Mouse (Mus musculus) heart, embryonic 11.5 days (tissue): ENCODE data around the gene Zfp988. TPM values are rescaled to one million over a fixed set of nuclear protein-coding genes. Genes with fewer than 3 reads are reported as not detected.
"Not testable (repeated sequence)": the region's sequence is repeated elsewhere in the genome, so short reads cannot be mapped to it uniquely, and the experiment has no call there.

Source experiments
- ATAC-seq: fragments of 200-750 bp; cut with Nextera tagmentation; replicated peaks from 2 replicates; pipeline ENCODE4 v1.8.0; 2017; ENCODE audit warnings: moderate library complexity; ENCODE audit not compliant: insufficient number of reproducible peaks, low FRiP score, low TSS enrichment
- H3K27ac ChIP-seq: fragments of 300-500 bp; sonication (generic); 2 replicates; pipeline ENCODE4 v1.5.1; 2014; ENCODE audit warnings: mild to moderate bottlenecking, low read depth, low read length
- H3K27me3 ChIP-seq: fragments of 300-500 bp; sonication (generic); 2 replicates; pipeline ENCODE4 v1.6.1; 2014; ENCODE audit warnings: mild to moderate bottlenecking, low read length, mixed read lengths; ENCODE audit not compliant: control insufficient read depth, insufficient read depth
- H3K36me3 ChIP-seq: fragments of 300-500 bp; sonication (generic); 2 replicates; pipeline ENCODE4 v1.6.1; 2014; ENCODE audit warnings: mild to moderate bottlenecking, low read length, moderate library complexity, mixed read lengths; ENCODE audit not compliant: control insufficient read depth, insufficient read depth
- H3K4me1 ChIP-seq: fragments of 300-500 bp; sonication (generic); 2 replicates; pipeline ENCODE4 v1.6.1; 2014; ENCODE audit warnings: low read length; ENCODE audit not compliant: control insufficient read depth, insufficient read depth
- H3K4me2 ChIP-seq: fragments of 300-500 bp; sonication (generic); 2 replicates; pipeline ENCODE4 v1.6.1; 2014; ENCODE audit warnings: mild to moderate bottlenecking, moderate library complexity
- H3K4me3 ChIP-seq: fragments of 300-500 bp; sonication (generic); 2 replicates; pipeline ENCODE4 v1.5.1; 2014; ENCODE audit warnings: low read depth, low read length
- H3K9ac ChIP-seq: fragments of 300-500 bp; sonication (generic); 2 replicates; pipeline ENCODE4 v1.6.1; 2014; ENCODE audit warnings: mild to moderate bottlenecking, low read depth, low read length, moderate library complexity
- H3K9me3 ChIP-seq: fragments of 300-500 bp; sonication (generic); replicated peaks from 2 replicates; pipeline ENCODE4 v1.6.1; 2016; ENCODE audit warnings: low read length; ENCODE audit not compliant: control insufficient read depth
- WGBS: fragments of 180-500 bp; shearing (Covaris S2); extraction: QIAGEN DNeasy Blood & Tissue Kit; methylation state at CpG from one replicate; pipeline ENCODE4 v1.1.7; 2014; ENCODE audit not compliant: insufficient replicate concordance; 5-methylcytosine and 5-hydroxymethylcytosine counted together
- polyA plus RNA-seq: library from polyadenylated mRNA; unstranded; fragments of >200 nt; fragmentation: Nextera tagmentation; extraction: Ambion mirVana; gene quantifications from 2 replicates; pipeline ENCODE4 v1.2.1, GENCODE M21; 2014

Gene Zfp988
- polyA plus RNA-seq, 1 experiment from 2014 or later: 0.11 TPM

DNA sequence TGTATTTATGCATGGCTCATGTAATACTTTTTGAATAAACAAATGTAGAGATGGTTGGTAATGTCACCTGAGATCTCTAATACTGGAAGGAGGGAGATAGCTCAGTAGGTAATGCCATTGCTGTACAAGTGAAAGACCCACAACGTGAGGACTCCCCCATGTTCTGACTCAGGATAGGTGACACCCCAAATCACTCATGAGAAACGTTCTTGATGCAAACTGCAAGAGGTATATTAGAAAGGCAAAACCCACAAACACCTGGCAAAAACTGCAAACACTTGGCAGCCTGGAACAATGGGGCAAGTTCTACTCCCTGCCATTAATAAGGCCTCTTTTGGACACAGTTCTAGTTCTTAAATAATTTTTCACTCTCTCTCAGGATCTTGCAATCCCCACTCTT is 42.9 kb downstream of the Zfp988 start:
- not testable (repeated sequence) for H3K9ac ChIP-seq, H3K4me2 ChIP-seq, H3K4me1 ChIP-seq, H3K27ac ChIP-seq, H3K27me3 ChIP-seq, ATAC-seq, H3K36me3 ChIP-seq, H3K4me3 ChIP-seq
- H3K9me3 ChIP-seq: peaks cover 40% of the 10 kb centered on the region
- WGBS: 74% methylated on average over 2 of the region's 2 CpGs

DNA sequence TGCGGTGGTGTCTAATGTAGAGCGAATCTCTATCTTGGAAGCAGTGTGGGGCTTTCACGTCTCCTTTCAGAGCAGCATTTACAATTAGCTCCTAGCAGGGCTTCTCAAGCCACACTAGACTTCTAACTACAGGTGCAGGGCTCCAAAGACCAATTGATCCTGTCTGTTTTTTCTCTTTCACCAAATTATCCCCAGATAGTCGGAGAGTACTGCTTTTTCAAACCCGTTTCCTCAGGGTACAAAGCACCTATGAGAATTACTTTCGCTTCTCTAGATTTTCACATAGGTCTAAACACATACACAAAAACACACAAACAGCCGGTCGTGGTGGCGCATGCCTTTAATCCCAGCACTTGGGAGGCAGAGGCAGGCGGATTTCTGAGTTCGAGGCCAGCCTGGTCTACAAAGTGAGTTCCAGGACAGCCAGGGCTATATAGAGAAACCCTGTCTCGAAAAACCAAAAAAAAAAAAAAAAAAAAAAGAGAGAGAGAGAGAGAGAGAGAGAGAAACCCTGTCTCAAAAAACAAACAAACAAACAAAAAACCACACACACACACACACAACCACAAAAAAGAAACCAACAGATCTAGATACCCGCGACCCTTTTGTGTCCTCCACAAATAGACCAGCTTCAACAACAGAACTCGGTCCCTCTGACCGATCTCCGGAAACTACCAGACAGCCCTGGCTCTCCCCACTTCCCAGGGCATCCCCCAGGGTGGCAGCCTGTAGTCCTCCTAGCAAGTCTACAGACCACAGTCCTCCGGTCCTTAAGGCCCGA is 43.6 kb downstream of the Zfp988 start:
- H3K36me3 ChIP-seq, ATAC-seq, H3K4me2 ChIP-seq, H3K27me3 ChIP-seq, H3K9ac ChIP-seq, H3K4me1 ChIP-seq, H3K27ac ChIP-seq, H3K4me3 ChIP-seq: not testable (repeated sequence)
- H3K9me3 ChIP-seq: peaks cover 35% of the 10 kb centered on the region
- 85% methylated on average over 18 of the region's 19 CpGs for WGBS

DNA sequence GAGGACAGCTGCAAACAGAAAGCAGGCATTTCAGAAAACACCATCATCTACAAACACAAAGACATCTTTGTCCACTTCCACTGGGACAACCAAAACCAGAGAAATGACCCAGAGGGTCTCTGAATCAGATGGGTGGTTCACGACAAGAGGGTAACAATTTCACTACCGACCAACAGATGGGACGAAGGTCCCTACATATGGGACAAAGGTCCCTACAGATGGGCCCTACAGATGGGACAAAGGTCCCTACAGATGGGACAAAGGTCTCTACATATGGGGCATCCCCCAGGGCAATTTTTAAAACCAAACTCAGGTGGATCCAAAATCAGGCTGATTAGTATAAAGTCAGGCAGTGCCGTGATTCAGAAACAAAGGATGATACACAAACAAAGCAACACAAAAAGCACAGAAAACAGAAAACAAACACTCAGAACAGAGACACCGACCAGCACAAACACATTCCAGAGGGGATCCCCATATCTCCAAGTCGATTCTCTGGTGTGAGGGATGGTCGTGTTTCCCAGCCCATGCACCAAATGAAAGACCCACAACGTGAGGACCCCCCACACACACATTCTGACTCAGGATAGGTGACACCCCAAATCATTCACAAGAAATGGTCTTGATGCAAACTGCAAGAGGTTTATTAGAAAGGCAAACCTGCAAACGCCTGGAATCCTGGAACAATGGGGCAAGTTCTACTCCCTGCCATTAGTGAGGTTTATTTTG is 44.4 kb downstream of the Zfp988 start:
- H3K4me3 ChIP-seq, H3K36me3 ChIP-seq, H3K27ac ChIP-seq, ATAC-seq, H3K4me1 ChIP-seq, H3K9ac ChIP-seq, H3K4me2 ChIP-seq, H3K27me3 ChIP-seq: not testable (repeated sequence)
- peaks cover 35% of the 10 kb centered on the region for H3K9me3 ChIP-seq
- 75% methylated on average over 9 of the region's 9 CpGs for WGBS

DNA sequence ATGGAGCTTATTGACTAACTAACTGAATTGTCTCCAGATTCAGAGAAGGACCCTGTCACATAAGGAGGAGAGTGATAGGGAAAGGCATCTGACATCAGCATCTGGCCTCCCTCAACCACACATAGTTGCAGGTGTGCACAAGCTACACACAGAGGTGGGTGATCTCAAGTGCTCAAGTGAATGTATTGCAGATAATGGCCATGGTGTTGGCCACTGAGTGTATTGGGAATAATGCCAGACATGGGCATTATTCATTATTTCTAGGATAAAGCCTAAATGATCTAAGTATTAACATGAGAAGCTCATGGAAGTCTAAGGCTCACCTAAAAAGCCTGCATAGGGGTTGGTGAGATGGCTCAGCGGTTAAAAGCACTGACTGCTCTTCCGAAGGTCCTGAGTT is 45.1 kb downstream of the Zfp988 start:
- not testable (repeated sequence) for H3K27ac ChIP-seq, H3K4me2 ChIP-seq, H3K4me1 ChIP-seq, H3K9ac ChIP-seq, H3K36me3 ChIP-seq, H3K4me3 ChIP-seq, H3K27me3 ChIP-seq
- H3K9me3 ChIP-seq: peaks cover 35% of the 10 kb centered on the region
- 76% methylated on average over 2 of the region's 2 CpGs for WGBS
- ATAC-seq: peak; percentile 61; the same call in 1 of the 2 replicates

DNA sequence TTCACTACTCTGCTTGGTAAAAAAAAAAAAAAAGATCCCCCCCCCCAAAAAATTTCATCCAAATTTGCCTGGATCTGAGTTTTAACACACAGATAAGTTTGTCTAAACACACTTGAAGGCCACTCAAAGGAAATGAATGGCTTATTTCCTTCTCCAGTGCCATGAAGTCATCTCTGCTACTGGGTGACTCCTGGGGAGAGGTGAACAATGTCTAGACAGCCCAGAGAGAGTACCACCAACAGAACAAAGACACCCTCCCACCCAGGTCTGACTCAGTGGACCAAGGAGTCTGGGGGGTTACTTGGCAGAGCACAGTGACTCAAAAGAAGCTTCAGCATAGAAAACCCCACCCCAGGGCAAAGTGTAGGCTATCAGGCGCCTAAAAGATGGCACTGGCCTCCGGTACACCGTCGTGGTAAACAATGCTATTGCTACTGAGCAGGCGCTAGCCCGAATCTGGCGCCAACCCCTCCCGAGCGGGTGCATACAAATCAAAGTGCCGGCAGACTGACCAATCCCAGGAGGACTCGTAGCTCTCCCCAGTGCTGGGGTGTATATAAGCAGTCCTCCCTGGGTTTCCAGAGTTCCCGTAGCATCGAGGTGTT is 46.0 kb downstream of the Zfp988 start:
- WGBS: 74% methylated on average over 9 of the region's 13 CpGs
- H3K27me3 ChIP-seq, H3K4me2 ChIP-seq, H3K27ac ChIP-seq, H3K9ac ChIP-seq, H3K36me3 ChIP-seq, H3K4me1 ChIP-seq, ATAC-seq, H3K4me3 ChIP-seq: not testable (repeated sequence)
- peaks cover 32% of the 10 kb centered on the region for H3K9me3 ChIP-seq

DNA sequence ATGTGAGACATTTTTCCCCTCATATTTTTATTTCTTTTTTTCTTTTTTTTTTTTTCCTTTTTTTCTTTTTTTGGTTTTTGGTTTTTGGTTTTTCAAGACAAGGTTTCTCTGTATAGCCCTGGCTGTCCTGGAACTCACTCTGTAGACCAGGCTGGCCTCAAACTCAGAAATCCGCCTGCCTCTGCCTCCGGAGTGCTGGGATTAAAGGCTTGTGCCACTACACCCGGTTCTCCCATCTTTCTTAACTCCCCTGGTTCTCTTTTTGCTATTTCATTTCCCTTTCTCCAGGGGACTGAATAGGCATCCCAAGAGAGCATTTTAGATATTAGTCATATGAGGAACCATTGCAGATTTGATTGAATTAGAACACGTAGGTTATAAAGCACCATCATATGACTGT is 48.2 kb downstream of the Zfp988 start:
- H3K9me3 ChIP-seq: peaks cover 25% of the 10 kb centered on the region
- not testable (repeated sequence) for H3K27me3 ChIP-seq, ATAC-seq, H3K4me1 ChIP-seq, H3K4me2 ChIP-seq, H3K27ac ChIP-seq, H3K4me3 ChIP-seq, H3K36me3 ChIP-seq, H3K9ac ChIP-seq
- 71% methylated on average over 4 of the region's 4 CpGs for WGBS

DNA sequence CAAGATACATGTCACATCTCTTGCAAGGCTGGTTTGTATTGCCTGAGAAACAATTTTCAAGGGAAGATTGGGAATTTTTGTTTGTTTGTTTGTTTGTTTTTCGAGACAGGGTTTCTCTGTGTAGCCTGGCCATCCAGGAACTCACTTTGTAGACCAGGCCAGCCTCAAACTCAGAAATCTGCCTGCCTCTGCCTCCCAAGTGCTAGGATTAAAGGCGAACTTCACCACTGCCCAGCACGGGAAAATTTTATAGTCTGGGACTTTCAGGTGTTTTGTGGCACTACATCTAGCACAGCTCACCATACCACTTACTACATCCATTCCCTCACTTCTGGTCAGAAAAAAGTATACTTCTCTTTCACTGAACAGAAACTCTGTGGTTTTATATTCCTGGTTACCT is 50.6 kb downstream of the Zfp988 start:
- not testable (repeated sequence) for H3K36me3 ChIP-seq, H3K9me3 ChIP-seq, H3K4me3 ChIP-seq, H3K4me1 ChIP-seq, H3K27me3 ChIP-seq, H3K27ac ChIP-seq, H3K9ac ChIP-seq, H3K4me2 ChIP-seq
- peak; percentile 49; the same call in 1 of the 2 replicates for ATAC-seq
- WGBS: no CpG with 5 or more reads among the region's 3 CpGs

DNA sequence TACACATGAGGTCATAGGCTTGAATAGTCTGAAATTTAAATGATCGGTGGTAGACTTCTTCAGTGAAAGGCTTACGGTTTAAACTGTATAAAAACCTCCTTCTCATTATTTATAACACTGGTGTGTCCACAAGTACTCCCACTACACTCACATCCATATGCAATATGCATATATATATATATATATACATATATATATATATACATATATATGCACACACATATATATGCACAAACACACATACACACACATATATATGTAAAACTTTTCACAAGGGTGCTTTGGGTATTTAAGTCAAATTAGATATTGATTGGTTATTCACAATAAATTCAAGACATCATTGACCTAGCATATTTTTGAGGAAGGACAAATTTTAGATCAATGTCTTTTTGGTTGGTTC is 51.7 kb downstream of the Zfp988 start:
- not testable (repeated sequence) for ATAC-seq, H3K27me3 ChIP-seq, H3K4me3 ChIP-seq, H3K4me1 ChIP-seq, H3K9ac ChIP-seq, H3K27ac ChIP-seq, H3K4me2 ChIP-seq, H3K36me3 ChIP-seq, H3K9me3 ChIP-seq
- no CpG with 5 or more reads among the region's 2 CpGs for WGBS
